Mouse (Mus musculus) gastrocnemius, adult 18-20 months (tissue): ENCODE data around the gene Efcab8. TPM values are rescaled to one million over a fixed set of nuclear protein-coding genes. Genes with fewer than 3 reads are reported as not detected.

Experiments
- DNase-seq: peaks from one replicate; pipeline ENCODE4 v3.0.0; 2021; ENCODE audit warnings: low spot score
- long read RNA-seq, 2 experiments: library from polyadenylated mRNA; stranded (forward); transcript quantifications; one replicate each; pipeline ENCODE4 v2.0.0; 2021
- total RNA-seq, 2 experiments: library from RNA; stranded (reverse); gene quantifications; 2 replicates each; pipeline ENCODE4 v1.2.3; 2021

Efcab8 gene
- not detected for total RNA-seq
- long read RNA-seq, experiment 1, result 0 reads
- long read RNA-seq, experiment 2, result 0 reads

- DNase-seq, result no peak
Measured at GRCm38 (mm10) chr2:153779394-153779981, at the start of gene Efcab8. Gene Efcab8 (plus strand): TSS chr2:153779931.

DNA sequence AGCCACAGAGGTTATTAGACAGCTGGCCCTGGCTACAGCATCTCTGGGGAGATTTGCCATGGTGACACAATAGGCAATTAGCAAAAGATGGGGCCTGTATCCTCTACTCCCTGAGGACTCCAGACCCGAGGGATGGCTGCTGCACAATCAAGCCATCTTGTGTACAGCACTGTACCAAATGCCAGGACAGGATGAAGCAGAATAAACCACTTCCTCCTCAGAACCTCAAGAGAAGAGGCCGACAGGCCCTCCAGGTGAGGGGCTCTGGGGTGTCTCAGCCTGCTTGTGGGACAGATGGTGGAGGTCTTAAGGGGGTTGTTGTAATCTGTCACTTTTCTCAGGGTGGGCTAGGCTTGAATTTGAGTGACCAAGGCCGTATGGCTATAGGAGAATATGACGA, 45.7 kb upstream of the Efcab8 start:
- no peak for DNase-seq

GRCm38 (mm10) chr2:153740500-153741436, 39.0 kb upstream of the Efcab8 start, which contains the start of gene Mapre1:
Gene Mapre1 (plus strand): TSS chr2:153741274.
- peak; percentile 100 for DNase-seq

DNA sequence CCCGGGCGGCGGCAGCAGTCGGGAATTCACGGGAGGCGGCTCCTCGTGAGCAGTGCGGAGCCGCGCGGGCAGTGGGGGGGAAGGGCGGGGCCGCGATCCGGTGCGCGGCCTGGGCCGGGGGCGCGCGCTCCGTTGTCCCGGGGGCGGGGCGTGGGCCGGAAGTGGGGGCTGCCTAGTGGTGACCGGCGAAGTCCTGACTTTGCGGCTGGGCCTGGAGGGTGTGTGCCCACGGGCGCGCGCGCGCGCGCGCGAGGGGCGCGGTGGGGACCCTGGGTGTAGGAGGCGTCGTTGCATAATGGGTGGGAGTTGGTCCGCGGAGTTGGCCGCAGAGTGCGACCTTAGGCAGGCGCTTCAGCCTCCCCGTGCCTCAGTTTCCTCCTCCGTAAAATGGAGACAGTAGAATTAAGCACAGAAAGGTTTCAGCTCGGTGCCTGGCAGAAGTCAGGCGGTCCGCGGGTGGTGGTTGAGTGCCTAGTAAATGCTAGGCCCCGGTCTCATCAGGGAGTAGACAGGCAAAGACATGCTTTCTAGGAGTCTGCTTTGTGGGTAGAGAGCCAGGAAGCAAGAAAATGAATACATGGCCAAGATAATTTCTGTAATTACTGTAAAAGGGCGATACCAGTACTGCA, 38.2 kb upstream of the Efcab8 start:
- DNase-seq, result no peak

GRCm38 (mm10) chr2:153747994-153748393, 31.7 kb upstream of the Efcab8 start:
- no peak for DNase-seq

DNA sequence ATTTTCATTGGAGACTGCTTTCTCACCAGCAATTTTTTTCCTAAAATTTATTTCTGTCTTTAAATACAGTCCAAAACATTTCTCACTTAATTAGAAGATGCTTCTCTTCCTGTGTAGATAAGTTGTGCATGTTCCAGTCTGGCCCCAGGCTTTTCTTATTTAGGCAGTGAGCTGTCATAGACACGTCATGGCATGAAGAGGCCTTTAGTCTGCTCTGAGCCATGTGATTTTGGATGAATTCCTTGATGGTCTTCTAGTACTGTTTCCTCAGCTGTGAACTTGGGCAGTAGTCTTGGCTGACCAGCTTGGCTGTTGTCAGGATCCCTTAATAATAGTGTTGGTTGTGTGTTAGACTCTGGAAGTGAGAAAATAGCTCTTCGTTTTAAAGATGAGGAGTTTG, 29.4 kb upstream of the Efcab8 start:
- no peak for DNase-seq

DNA sequence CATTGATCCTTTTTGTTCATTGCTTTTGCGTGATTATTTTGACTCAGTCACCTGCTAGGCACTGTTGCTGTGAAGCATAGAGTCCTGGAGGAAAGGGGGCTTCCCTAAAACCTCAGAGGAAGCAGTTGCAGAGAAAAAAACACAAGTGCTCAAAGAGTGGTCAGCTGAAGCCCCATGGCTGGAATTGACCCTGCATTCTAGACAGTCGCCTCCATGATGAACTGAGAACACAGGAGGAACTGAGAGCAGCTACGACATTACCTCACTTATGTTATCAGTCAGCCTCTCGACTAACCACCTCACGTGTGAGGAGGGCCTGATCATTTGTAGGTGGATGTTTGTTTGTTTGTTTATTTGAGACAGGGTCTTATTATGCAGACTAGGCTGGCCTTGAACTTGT, 17.6 kb upstream of the Efcab8 start:
- no peak for DNase-seq

DNA sequence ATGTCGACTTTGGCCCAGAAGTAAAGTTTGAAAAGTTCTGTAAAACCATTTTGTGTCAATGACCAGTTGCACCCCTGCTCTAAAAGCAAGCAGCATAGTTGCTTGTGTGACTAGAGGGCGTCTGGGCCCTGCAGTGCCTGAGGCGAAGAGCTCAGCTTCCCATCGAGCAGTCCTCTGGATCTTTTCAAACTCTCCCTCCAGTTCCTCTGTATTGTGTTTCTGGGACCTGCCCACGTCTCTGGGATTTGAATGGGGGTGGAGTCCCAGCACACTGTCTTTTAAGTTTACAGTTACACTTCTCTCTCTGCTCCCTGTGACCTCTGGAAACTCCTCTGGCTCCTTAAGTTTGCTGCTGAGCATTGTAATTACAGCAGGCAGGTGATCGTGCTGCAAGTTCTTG, 12.2 kb upstream of the Efcab8 start:
- DNase-seq, result no peak

- no peak for DNase-seq
Measured at GRCm38 (mm10) chr2:153768881-153769280, 10.8 kb upstream of the Efcab8 start.

DNA sequence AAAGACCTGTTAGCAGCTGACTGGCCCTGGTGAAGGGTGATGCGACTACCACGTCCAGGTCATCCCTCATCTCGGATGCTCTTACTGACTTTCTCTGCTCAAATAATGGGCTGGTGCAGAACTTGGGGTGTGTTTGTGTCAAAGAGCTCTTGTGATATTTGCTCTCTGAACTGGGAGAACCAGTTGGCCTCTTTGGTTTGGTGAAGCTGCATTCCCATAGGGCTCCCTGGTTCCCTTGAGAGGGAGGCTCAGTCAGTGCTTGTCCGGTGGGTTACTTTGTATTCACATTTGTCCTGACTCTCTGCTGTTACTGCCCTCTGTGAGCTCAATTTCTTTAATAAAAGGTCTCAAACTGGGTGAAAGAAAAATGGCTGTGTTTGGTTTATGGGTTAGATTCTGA, 6.8 kb upstream of the Efcab8 start:
- DNase-seq, result no peak

- no peak for DNase-seq
Measured at GRCm38 (mm10) chr2:153775472-153775871, 4.3 kb upstream of the Efcab8 start.

DNA sequence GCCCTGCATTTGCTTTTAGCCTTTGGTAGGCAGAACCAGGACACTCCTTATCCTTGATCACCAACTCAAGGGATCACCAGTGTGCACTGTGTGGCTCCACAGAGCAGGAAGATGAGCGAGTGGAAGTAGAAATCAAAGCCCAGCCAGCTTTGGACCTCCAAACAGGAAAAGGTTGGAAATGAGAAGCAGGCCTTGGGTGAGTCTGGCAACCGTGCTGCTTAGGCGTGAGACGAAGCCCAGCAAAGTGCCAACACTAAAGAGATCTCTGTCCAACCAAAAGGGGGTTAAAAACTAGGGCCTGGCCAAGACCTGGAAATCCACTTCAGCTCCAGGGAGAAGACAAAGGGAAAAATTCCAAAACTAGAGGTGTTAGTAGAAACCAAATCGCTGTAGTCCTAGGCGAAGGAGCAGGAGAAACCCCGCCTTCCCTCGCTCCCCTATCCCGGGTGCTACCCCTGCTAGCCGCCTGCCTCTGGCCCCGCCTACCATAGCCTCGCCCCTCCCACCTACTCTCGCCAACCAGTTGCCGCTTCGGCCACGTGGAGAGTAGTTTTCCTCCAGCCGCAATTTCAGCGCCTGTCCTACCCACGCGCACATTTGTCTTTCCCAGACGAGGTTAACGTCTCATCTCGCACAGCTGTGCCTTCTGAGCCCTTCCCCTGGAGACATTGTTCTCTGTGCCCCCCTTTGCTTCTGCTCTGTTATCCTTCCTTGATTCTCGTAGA, 931 bp upstream of the Efcab8 start:
- DNase-seq, result peak; percentile 88

- no peak for DNase-seq
Measured at GRCm38 (mm10) chr2:153781181-153781580, 1.4 kb downstream of the Efcab8 start.

GRCm38 (mm10) chr2:153784668-153785067, 4.9 kb downstream of the Efcab8 start:
- DNase-seq, result peak; percentile 6

DNA sequence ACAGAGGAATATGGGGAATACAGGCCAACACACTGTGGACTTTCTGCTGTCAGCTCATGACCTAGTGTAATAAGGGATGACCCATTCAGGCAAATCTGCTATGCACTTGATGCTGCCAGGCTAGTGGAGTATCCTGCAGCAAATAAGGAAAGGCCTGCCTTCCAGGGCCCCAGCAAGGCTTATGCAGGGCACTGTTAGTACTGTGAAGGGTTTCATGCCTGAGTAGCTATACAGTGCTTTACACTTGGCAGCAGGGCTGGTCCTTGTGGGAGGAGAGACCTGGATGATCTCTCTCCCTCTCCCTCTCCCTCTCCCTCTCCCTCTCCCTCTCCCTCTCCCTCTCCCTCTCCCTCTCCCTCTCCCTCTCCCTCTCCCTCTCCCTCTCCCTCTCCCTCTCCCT, 13.6 kb downstream of the Efcab8 start:
- no peak for DNase-seq

- no peak for DNase-seq
Measured at GRCm38 (mm10) chr2:153795090-153795489, 15.4 kb downstream of the Efcab8 start.

DNA sequence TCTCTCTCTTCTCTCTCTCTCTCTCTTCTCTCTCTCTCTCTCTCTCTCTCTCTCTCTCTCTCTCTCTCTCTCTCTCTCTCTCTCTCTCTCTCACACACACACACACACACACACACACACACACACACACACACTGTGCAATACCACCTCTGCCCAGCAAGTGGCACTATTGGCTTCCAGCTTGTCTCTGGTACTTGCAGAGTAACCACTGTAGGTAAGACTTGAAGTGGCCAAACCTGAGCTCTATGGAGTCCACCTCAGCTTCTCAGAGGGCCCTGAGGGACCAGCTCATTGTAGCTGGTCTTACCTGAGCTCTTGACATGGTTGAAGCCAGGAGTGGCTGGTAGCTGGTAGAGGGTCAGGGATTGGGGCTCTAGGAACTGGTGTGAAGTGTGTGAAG, 27.7 kb downstream of the Efcab8 start:
- DNase-seq, result peak; percentile 13

- no peak for DNase-seq
Measured at GRCm38 (mm10) chr2:153808146-153808545, 28.4 kb downstream of the Efcab8 start.

GRCm38 (mm10) chr2:153808841-153809240, 29.1 kb downstream of the Efcab8 start:
- DNase-seq, result no peak

DNA sequence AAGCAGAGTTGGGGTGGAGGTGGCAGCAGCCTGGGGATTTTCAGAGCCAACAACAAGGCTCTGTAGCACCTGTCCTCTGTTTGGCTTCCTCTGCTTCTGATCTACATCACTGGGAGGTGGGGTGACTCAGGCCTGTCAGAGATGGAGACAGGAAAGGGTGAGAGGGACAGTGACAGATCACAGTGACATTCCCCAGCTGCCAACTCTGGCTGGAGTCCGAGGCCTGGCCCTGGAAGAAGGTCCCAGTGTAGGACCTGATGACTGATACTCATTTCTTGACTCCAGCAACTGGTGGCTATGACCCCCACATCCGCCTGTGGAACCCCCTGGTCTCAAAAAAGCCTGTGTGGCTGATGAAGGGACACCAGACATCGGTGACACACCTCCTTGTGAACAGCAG, 30.2 kb downstream of the Efcab8 start:
- DNase-seq, result no peak

GRCm38 (mm10) chr2:153822005-153822543, 42.3 kb downstream of the Efcab8 start:
- no peak for DNase-seq
